Mouse (Mus musculus): ENCODE data around the gene Bpifb9a. TPM values are rescaled to one million over a fixed set of nuclear protein-coding genes. Genes with fewer than 3 reads are reported as not detected.
"Not testable (repeated sequence)": the region's sequence is repeated elsewhere in the genome, so short reads cannot be mapped to it uniquely, and the experiment has no call there.

Bpifb9a gene
- polyA plus RNA-seq, 1 experiment from 2014 or later, result not detected

GRCm38 (mm10) chr2:154243356-154244036, 14.2 kb upstream of the Bpifb9a start:
- no peak overlapping the region for H3K4me3 ChIP-seq
- H3K4me2 ChIP-seq, result no peak overlapping the region
- H3K9ac ChIP-seq, result no peak overlapping the region
- no peaks in the 10 kb centered on the region for H3K27me3 ChIP-seq
- H3K9me3 ChIP-seq (replicated peaks), result no peaks in the 10 kb centered on the region
- 91% methylated on average over 10 of the region's 10 CpGs for WGBS
- no peaks in the 10 kb centered on the region for H3K36me3 ChIP-seq (ENCODE audit: poor library complexity, severe bottlenecking)
- ATAC-seq, result no peak
- no peak overlapping the region for H3K27ac ChIP-seq
- H3K4me1 ChIP-seq, result no peaks in the 10 kb centered on the region

- Histone ChIP-seq H3K36me3 (ENCODE audit: poor library complexity, severe bottlenecking) (no peaks in the 10 kb centered on the region), H3K4me3 (no peak overlapping the region), H3K9ac (no peak overlapping the region), H3K27ac (no peak overlapping the region), H3K4me1 (no peaks in the 10 kb centered on the region), H3K9me3 (replicated peaks) (no peaks in the 10 kb centered on the region), H3K27me3 (no peaks in the 10 kb centered on the region), H3K4me2 (no peak overlapping the region)
- no peak for ATAC-seq
- WGBS, result 93% methylated on average over 5 of the region's 5 CpGs
These were observed 12.3 kb upstream of the Bpifb9a start for GRCm38 (mm10) chr2:154245322-154245721.

DNA sequence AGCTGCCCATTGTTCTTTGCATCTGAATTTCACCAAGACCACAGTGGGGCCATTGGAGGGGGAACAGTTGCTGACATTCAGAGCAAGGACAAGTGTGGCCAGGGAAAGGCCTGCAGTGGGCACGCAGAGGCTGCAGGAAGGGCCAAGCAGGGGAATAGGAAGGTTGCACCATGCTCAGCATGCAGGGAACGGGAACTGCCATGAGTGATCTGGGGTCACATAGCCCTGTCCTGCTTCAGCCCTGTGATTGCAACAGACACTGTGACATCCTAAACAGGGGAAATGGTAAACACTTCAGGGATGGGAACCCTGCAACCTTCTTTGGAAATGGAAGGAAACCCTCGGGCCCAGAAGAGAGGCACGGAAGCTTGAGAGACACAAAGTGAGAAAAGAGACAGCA, 2.4 kb upstream of the Bpifb9a start:
- WGBS, result 91% methylated on average over 2 of the region's 4 CpGs
- not testable (repeated sequence) for H3K36me3 ChIP-seq (ENCODE audit: poor library complexity, severe bottlenecking); H3K4me3 ChIP-seq; H3K27me3 ChIP-seq; H3K9me3 ChIP-seq (replicated peaks); H3K9ac ChIP-seq; H3K4me1 ChIP-seq; H3K4me2 ChIP-seq; ATAC-seq; H3K27ac ChIP-seq

DNA sequence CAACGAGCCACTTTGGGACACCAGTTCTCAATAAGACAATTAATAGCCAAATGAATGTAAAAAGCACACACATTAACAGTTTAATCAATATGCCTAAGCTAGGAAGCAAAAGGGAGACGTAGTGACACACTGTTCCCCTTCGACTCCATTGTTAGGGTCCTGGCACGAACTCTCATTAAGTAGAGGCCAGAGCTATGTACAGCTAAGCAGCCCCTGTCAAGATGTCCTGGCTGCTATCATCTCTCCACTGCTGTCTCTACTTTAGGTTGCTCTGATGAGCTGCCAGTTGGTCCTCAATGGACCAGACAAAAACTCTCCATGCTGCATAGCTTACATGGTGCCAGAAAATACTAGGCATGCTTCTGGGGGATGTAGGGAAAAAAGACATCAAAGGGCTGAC, 1.9 kb upstream of the Bpifb9a start:
- Histone ChIP-seq H3K36me3 (ENCODE audit: poor library complexity, severe bottlenecking) (no peaks in the 10 kb centered on the region), H3K27me3 (no peaks in the 10 kb centered on the region), H3K9ac (no peak overlapping the region), H3K4me2 (no peak overlapping the region), H3K4me3 (no peak overlapping the region), H3K4me1 (no peaks in the 10 kb centered on the region), H3K9me3 (replicated peaks) (no peaks in the 10 kb centered on the region), H3K27ac (no peak overlapping the region)
- WGBS, result 70% methylated on average over 4 of the region's 4 CpGs
- ATAC-seq, result no peak

- H3K4me2 ChIP-seq; H3K9me3 ChIP-seq (replicated peaks); H3K36me3 ChIP-seq (ENCODE audit: poor library complexity, severe bottlenecking); H3K27me3 ChIP-seq; H3K4me3 ChIP-seq; ATAC-seq; H3K9ac ChIP-seq; H3K4me1 ChIP-seq; H3K27ac ChIP-seq: not testable (repeated sequence)
- 90% methylated on average over 3 of the region's 3 CpGs for WGBS
These were observed 6.7 kb downstream of the Bpifb9a start for GRCm38 (mm10) chr2:154264397-154264796.

GRCm38 (mm10) chr2:154291866-154292265, 34.2 kb downstream of the Bpifb9a start:
- 86% methylated on average over 3 of the region's 3 CpGs for WGBS
- H3K4me2 ChIP-seq; H3K27me3 ChIP-seq; H3K27ac ChIP-seq; ATAC-seq; H3K36me3 ChIP-seq (ENCODE audit: poor library complexity, severe bottlenecking); H3K9me3 ChIP-seq (replicated peaks); H3K4me3 ChIP-seq; H3K4me1 ChIP-seq; H3K9ac ChIP-seq: not testable (repeated sequence)

DNA sequence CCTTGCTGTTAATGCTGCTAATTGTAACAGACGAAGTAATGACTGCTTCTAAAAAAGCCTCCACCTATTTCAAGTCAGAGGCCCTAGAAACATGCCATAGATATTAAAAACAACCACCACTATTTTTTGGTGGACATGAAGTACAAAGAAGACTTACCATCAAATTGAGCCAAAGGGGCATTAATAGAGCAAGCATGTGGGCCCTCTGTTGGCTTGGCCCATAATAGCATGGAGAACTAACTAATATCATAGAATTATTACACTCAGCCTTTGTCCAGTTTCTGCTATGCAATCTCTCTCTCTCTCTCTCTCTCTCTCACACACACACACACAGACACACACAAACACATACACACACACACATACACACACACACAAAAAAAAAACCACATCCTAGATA, 35.2 kb downstream of the Bpifb9a start:
- H3K27ac ChIP-seq, result no peak overlapping the region
- H3K9me3 ChIP-seq (replicated peaks), result no peaks in the 10 kb centered on the region
- no peaks in the 10 kb centered on the region for H3K4me1 ChIP-seq
- no peaks in the 10 kb centered on the region for H3K36me3 ChIP-seq (ENCODE audit: poor library complexity, severe bottlenecking)
- no peak for ATAC-seq
- WGBS, result 93% methylated on average over 1 of the region's 1 CpGs
- no peak overlapping the region for H3K4me2 ChIP-seq
- no peak overlapping the region for H3K4me3 ChIP-seq
- H3K27me3 ChIP-seq, result no peaks in the 10 kb centered on the region
- no peak overlapping the region for H3K9ac ChIP-seq

- H3K27ac ChIP-seq; H3K4me1 ChIP-seq; ATAC-seq; H3K27me3 ChIP-seq; H3K9me3 ChIP-seq (replicated peaks); H3K9ac ChIP-seq; H3K36me3 ChIP-seq (ENCODE audit: poor library complexity, severe bottlenecking); H3K4me3 ChIP-seq: not testable (repeated sequence)
- 3% methylated on average over 10 of the region's 10 CpGs for WGBS
- H3K4me2 ChIP-seq, result peak overlapping the region; percentile 22; the same call in 1 of the 2 replicates
These were observed 37.1 kb downstream of the Bpifb9a start for GRCm38 (mm10) chr2:154294746-154295145.

DNA sequence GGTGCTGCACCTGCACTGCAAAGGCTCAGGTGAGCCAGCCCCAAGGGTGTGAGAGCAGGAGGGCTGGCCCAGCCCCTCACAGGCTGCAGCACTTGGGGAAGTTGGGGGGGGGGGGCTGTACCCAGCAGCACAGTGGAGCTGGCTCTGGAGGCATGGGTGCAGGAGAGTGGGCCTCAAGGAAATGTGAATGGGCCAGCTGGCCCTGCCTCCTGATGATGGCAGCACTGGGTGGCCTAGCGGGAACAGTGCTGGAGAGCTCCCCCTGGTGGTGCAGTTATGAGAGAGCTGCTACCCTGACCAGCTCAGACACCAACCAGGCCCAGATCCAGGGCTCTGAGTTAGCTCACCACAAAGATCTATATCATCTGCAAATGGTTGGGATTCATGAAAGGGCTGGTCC, 42.8 kb downstream of the Bpifb9a start:
- no peak overlapping the region for H3K4me2 ChIP-seq
- H3K27ac ChIP-seq, result no peak overlapping the region
- no peaks in the 10 kb centered on the region for H3K4me1 ChIP-seq
- H3K27me3 ChIP-seq, result no peaks in the 10 kb centered on the region
- H3K4me3 ChIP-seq, result no peak overlapping the region
- no peaks in the 10 kb centered on the region for H3K36me3 ChIP-seq (ENCODE audit: poor library complexity, severe bottlenecking)
- no peak overlapping the region for H3K9ac ChIP-seq
- no peaks in the 10 kb centered on the region for H3K9me3 ChIP-seq (replicated peaks)
- peak; percentile 59; the same call in 1 of the 2 replicates for ATAC-seq
- WGBS, result 0% methylated on average over 1 of the region's 1 CpGs

- ATAC-seq, result no peak
- WGBS, result 90% methylated on average over 3 of the region's 3 CpGs
- no peaks in the 10 kb centered on the region for H3K27me3 ChIP-seq
- no peaks in the 10 kb centered on the region for H3K9me3 ChIP-seq (replicated peaks)
- no peaks in the 10 kb centered on the region for H3K36me3 ChIP-seq (ENCODE audit: poor library complexity, severe bottlenecking)
- H3K4me3 ChIP-seq, result no peak overlapping the region
- H3K4me1 ChIP-seq, result no peaks in the 10 kb centered on the region
- H3K9ac ChIP-seq, result no peak overlapping the region
- no peak overlapping the region for H3K27ac ChIP-seq
- H3K4me2 ChIP-seq, result no peak overlapping the region
These were observed 44.1 kb downstream of the Bpifb9a start for GRCm38 (mm10) chr2:154301763-154302162.

GRCm38 (mm10) chr2:154304604-154305003, 47.0 kb downstream of the Bpifb9a start:
- not testable (repeated sequence) for H3K4me3 ChIP-seq; H3K36me3 ChIP-seq (ENCODE audit: poor library complexity, severe bottlenecking); H3K4me1 ChIP-seq; H3K9me3 ChIP-seq (replicated peaks); H3K27ac ChIP-seq; H3K27me3 ChIP-seq; H3K9ac ChIP-seq; H3K4me2 ChIP-seq; ATAC-seq
- WGBS, result 87% methylated on average over 1 of the region's 3 CpGs

GRCm38 (mm10) chr2:154306927-154307326, 49.3 kb downstream of the Bpifb9a start, which contains the start of gene Bpifb9b:
Gene Bpifb9b, plus strand, starts transcription at chr2:154307227.
- WGBS, result 77% methylated on average over 4 of the region's 4 CpGs
- H3K9ac ChIP-seq; H3K4me2 ChIP-seq; H3K4me1 ChIP-seq; ATAC-seq; H3K9me3 ChIP-seq (replicated peaks); H3K27me3 ChIP-seq; H3K4me3 ChIP-seq; H3K27ac ChIP-seq; H3K36me3 ChIP-seq (ENCODE audit: poor library complexity, severe bottlenecking): not testable (repeated sequence)

- H3K27ac ChIP-seq; H3K9me3 ChIP-seq (replicated peaks); H3K4me1 ChIP-seq; H3K36me3 ChIP-seq (ENCODE audit: poor library complexity, severe bottlenecking); ATAC-seq; H3K4me3 ChIP-seq; H3K4me2 ChIP-seq; H3K27me3 ChIP-seq; H3K9ac ChIP-seq: not testable (repeated sequence)
- WGBS, result 84% methylated on average over 5 of the region's 5 CpGs
These were observed 56.1 kb downstream of the Bpifb9a start for GRCm38 (mm10) chr2:154313771-154314170.

Data from forebrain, embryonic 13.5 days (tissue).